In genomic region chr7:84448512-84448911, GRCm38 (mm10) we compare ENCODE assay signal across 18 mouse cellular contexts. TPM values are rescaled to one million over a fixed set of nuclear protein-coding genes. Genes with fewer than 3 reads are reported as not detected.
"Had no signal": no experiment of that assay in that cellular context is flagged by ENCODE, and none has a peak within 500 bp of the region (broad histone marks: within the 10 kb centered on the region; RNA-seq: fewer than 3 reads in every experiment).

No protein-coding gene starts in this region.

- H3K4me2 ChIP-seq: limb, embryonic 12.5 days; limb, embryonic 15.5 days; liver, embryonic 11.5 days; neural tube, embryonic 13.5 days; stomach, embryonic 15.5 days had no signal

- H3K9ac ChIP-seq: limb, embryonic 12.5 days; limb, embryonic 15.5 days; liver, embryonic 14.5 days; liver, postnatal 0 days; neural tube, embryonic 13.5 days; stomach, embryonic 15.5 days had no signal

- ATAC-seq: intestine, postnatal 0 days; liver, postnatal 0 days had no signal

- H3K27me3 ChIP-seq: limb, embryonic 12.5 days; limb, embryonic 15.5 days; megakaryocyte, embryonic 14.5 days; neural tube, embryonic 13.5 days; stomach, embryonic 15.5 days had no signal

- H3K9me3 ChIP-seq: limb, embryonic 12.5 days; limb, embryonic 15.5 days; megakaryocyte, embryonic 14.5 days; neural tube, embryonic 13.5 days; stomach, embryonic 15.5 days had no signal

- H3K4me1 ChIP-seq: limb, embryonic 12.5 days; limb, embryonic 15.5 days; megakaryocyte, embryonic 14.5 days; neural tube, embryonic 13.5 days; stomach, embryonic 15.5 days had no signal

- H3K4me3 ChIP-seq: limb, embryonic 12.5 days; limb, embryonic 15.5 days; megakaryocyte, embryonic 14.5 days; myocyte; neural tube, embryonic 13.5 days; stomach, embryonic 15.5 days had no signal

- H3K36me3 ChIP-seq: limb, embryonic 12.5 days; limb, embryonic 15.5 days; neural tube, embryonic 13.5 days; stomach, embryonic 15.5 days had no signal

- H3K27ac ChIP-seq: kidney, postnatal 0 days; limb, embryonic 12.5 days; limb, embryonic 15.5 days; liver, embryonic 14.5 days; macrophage; neural tube, embryonic 13.5 days; stomach, embryonic 15.5 days had no signal

- DNase-seq: kidney, adult 2 months; kidney, postnatal 25 days; liver, postnatal 0 days; spleen, adult 18-20 months; thymus, postnatal 25 days had no signal

RNA-seq across cellular contexts. Expression of gene Arnt2, which starts 38.5 kb away (rescaled TPM):
- total RNA-seq: monocyte, adult 5-6 weeks; neutrophil, adult 5-6 weeks had no signal
- polyA plus RNA-seq: liver, postnatal 0 days had no signal
